Mouse (Mus musculus): ENCODE data around the gene Nprl3. TPM values are rescaled to one million over a fixed set of nuclear protein-coding genes. Genes with fewer than 3 reads are reported as not detected.

The Nprl3 gene
- total RNA-seq, 4 experiments from 2014 or later: 72.8 to 122 (median 105) TPM

DNA sequence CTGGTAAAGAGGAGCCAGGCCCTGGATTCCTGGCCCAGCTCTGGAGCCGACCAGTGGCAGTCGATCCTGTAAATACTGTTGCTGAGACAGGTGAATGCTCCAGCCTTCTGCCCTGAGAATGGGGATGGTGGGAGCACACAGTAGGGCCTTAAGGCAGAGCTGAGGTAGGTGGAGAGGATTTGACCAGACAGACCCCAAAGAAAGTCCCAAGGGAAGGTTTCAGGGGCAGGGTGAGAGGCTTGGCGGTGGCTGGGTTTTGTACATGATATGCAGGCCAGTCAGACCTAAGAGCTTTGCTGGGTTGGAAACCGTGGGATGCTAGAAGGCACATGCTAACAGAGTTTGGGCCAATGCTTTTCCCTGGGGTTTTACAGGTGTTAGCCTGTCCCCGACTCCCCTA, 72.9 kb downstream of the Nprl3 start:
- DNase-seq: no peak

DNA sequence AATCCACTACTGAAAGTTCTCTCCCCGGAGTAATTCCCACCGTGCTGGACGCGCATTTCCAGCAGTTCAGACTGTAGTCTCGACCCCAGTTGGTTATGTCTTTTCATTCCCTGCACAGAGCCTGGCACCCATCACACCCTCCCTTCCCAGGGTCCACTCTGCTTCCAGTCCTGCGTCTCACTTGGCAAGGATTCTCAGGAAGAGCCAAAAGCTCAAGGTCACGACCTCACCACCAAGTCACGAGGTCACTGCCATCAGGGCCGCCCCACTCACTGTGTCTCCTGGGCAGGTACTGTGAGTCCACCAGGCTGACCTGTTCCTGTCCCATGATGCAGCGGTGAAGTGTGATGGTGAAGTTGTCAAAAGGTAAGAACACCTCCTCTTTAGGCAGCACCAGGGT, 73.4 kb downstream of the Nprl3 start:
- DNase-seq: no peak

DNA sequence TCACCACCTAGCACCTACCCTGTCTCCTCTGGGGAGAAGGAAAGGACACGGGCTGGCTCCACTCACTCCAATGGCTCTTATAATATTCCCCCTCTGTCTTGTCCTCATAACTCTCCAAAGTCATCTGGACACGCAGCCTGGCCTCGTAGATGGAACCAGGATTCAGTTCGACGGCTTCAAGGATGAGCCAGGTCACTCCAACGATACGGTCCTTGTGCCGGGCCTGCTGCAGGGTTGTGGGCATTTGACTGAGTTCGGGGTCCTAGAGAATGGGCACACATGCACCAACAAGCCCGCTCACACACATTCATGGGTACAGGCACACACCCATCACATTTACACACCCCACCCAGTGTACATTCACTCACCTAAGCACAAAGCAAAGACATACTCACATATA, 74.4 kb downstream of the Nprl3 start:
- DNase-seq: no peak

DNA sequence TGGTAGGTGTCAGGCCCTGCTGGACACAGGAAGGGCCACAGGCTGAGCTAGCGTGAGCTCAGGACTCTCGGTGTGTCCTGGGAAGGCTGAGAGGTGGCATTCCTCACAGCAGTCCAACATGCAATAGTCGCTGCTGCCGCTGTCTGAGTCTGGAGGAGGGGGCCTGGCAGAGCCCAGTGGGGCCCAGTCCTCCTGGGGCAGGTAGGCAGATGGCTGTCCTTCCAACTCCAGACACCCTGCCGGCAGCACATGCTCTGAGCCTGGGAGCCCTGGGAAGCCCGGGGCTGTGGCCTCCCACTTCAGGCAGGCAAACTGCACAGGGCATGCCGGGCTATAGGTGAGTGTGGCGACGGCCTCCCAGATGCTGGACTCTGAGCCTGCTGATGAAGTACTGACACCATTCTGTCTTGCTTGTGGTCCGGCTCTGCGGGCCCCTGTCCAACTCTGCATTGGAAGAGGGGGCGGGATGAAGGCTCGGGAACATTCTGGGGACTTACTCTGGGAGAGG, 76.8 kb downstream of the Nprl3 start:
- DNase-seq: no peak

DNA sequence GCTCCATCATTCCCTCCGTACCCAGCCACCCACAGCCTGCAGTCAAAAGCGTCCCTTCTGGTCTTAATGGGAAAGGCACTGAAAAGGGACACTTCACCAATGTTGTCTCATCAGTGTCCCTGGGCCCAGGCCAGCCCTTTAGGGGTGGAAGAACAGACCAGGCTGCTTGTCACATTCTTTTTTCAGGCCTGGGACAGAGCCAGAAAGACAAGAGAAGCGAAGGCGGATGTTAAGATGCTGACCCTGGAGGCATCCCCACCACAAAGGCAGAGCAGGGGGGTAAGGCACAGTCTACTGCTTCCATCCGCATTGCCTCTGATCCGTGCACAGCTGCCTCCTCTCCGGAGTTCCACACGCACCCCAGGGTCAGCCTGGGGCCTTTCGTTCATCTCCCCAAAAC, 77.4 kb downstream of the Nprl3 start:
- DNase-seq: no peak

DNA sequence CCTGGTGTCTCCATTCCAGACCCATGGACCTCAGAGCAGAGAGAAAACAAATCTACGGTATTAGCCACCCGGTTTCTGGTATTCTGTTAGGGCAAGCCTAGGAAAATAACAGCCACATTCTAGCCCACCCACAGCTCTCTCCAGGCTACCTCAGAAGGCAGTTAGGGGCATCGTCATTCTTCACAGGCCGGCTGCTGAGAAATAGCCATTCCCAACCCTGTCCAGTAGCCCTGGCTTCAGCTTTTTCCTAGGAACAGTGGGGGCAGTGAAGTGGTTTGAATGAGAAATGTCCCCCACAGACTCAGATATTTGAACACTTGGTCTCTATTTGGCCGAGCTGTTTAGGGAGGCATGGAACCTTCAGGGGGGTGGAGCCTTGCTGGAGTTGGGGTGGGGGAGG, 78.1 kb downstream of the Nprl3 start:
- DNase-seq: no peak

DNA sequence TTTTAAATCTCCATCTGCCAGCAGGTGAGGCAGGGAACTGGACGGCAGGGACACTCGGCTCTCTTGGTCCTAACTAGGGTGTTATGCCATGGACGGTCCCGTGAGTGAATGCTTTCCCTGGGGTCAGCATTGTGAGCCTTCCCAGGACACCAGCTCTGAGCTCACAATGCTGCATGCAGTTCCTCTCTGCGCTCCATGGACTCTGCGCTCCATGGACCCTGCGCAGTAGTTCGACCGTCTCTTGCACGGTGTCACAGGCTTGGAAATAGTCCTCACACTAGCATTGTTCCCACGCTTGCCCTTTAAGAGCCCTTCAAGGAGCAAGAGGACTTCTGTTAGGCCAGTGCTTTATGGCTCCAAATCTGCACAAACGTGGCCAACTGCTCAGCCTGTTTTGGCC, 78.6 kb downstream of the Nprl3 start:
- no peak for DNase-seq

DNA sequence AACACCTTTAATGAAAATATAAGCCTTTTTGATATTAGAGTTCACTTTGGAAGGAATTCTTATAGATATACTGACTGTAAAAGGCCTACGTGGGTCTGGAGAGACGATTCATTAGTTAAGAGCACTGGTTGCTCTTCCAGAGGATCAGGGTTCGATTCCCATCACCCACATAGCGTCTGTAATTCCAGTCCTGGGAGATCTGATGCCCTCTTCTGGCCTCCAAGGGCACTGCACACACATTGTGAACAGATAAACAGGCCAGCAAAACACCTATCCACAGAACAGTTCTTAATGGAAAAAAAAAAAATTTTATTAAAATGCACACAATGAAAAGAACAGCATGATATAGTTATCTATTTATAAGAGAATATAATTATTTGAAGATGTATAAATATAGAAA, 80.3 kb downstream of the Nprl3 start:
- no peak for DNase-seq

DNA sequence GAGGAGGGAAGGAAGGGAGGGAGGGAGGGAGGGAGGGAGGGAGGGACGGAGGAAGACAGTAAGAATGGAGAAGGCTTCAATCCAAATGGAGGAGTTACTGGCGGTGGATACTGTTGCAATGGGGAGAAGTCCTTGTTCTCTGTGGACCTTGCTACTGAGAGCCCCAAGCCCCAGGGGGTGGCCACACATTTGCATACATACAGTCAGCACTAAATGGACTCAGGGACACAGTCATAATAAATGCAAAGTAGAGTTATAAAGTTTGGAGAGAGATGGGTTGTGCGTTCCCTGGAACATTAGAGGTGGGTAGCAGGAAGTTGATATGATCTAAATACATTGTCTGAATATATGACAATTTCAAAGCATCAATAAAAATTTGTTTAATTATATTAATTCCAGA, 81.5 kb downstream of the Nprl3 start:
- DNase-seq: no peak

DNA sequence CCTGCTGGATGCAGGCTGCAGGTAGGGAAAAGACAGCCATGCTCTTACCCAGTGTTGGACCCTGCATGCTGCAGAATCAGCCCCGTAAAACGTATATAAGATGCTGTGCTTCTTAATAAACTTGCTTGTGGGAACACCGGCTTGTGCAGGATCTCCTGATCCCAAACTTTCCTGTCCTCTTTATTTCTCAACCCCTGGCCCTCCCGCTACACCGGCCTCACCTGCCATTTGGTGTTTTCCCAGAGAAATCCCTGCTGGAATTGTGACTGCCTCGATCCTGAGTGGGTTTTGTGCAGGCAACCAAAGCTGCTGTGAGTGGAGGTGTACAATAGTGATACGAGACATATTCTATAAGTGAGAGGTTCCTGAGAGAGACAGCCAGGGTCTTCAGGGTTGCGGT, 83.0 kb downstream of the Nprl3 start:
- no peak for DNase-seq

DNA sequence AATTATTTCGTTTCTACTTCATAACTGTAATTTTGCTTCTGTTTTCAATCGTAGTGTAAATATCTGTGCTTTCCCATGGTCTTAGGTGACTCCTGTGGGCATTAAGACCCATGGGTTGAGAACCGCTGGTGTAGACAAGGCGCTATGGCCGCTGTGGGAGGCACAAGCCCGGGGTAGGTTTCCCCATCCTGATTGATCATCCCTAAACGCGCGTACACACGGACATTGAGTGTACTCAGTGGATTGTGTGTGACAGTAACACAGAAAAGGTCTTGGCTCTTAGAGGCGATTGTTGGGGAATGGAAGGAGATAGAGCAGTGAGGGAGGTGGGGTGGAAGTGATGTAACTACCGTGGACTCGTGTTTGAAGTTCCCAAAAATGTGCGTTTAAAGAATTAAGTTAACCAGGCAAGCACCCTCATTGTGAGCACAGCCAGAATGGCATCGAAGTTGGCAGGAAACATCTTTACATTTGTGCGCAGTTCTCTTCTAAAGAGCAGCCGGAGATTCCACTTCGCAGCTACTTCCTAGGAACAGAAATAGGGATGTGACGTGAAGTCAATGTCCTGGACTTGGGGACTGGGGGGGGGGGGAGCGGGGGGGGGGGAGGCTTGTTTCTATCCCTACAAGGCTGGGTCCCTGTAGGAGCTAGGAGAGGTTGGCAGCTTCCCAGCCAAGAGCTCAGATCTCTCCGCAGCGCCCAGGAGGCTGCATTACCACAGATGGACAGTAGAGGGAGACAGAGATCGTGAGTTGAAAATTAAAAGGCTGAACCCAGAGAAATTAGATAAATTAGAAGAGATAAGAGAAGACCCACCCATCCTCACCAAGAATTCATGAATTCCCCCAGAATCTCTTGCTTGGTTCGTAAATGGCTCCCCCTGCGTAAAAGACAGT, 85.3 kb downstream of the Nprl3 start:
- peak; percentile 53 for DNase-seq

DNA sequence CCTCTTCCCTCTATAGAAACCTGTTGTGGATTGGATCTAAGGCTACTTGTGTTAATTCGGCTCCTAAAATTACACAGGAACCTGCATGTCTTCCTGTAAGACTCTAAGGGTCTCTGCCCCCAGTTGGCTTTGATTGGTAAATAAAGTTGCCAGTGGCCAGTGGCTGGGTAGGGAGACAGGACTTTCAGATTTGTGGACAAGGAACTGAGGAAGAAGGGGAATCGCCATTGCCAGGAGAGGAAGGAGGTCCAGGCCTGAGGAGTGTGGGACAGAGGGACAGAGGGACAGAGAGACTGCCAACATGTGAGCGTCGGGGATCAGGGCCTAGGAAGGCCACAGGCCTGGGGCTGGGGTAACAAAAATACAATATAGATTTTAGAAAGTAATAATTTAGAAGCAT, 86.3 kb downstream of the Nprl3 start:
- DNase-seq: no peak

DNA sequence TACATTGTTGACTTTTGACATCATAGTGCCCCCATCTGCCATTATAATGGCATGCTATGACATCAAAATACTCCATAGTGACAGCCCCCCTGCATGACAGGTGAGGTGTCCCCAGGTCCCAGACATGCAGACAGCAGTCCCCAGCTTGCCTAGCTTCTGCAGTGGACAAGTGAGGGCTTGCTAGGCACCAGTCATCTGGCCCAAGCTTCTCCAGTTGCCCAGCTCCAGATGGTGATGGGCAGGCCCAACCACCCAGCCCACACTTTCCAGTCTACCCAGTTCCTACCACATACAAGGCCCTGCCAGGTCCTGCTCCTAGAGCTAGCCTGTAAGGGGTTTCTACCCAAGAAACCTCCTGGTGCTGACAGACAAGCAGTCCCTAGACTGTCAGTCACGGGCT, 89.0 kb downstream of the Nprl3 start:
- DNase-seq: no peak

Other genes starting within 250 kb of the Nprl3 start
- under 1 TPM in 3 of 4 experiments, not detected in 1; 0.42 to 0.71 (median 0.62) TPM for gene Il9r, start 67.4 kb downstream of the Nprl3 start, total RNA-seq (2022)
- gene Snrnp25, start 62.3 kb downstream of the Nprl3 start, total RNA-seq (2022): 10 to 100 TPM; 12.7 to 21.5 (median 18.0) TPM
- 10 to 100 TPM; 24.5 to 40.0 (median 33.1) TPM for gene Rhbdf1, start 45.4 kb downstream of the Nprl3 start, total RNA-seq (2022)
- gene Mpg, start 41.2 kb downstream of the Nprl3 start, total RNA-seq (2022): 10 to 100 TPM; 18.2 to 41.0 (median 33.3) TPM
- gene Hba-x, start 8.7 kb upstream of the Nprl3 start, total RNA-seq (2022): not detected
- gene Hba-a1, start 15.8 kb upstream of the Nprl3 start, total RNA-seq (2022): 1,000 to 10,000 TPM in 1 of 4 experiments, 100 to 1,000 TPM in 3; 803 to 2,295 (median 899) TPM
- gene Hbq1b, start 19.3 kb upstream of the Nprl3 start, total RNA-seq (2022): not detected
- 1,000 to 10,000 TPM in 1 of 4 experiments, 100 to 1,000 TPM in 3; 528 to 1,532 (median 627) TPM for gene Hba-a2, start 28.8 kb upstream of the Nprl3 start, total RNA-seq (2022)
- gene Hbq1a, start 32.4 kb upstream of the Nprl3 start, total RNA-seq (2022): under 1 TPM in 1 of 4 experiments, not detected in 3; 0.54 TPM
- gene Sh3pxd2b, start 80.1 kb upstream of the Nprl3 start, total RNA-seq (2022): 10 to 100 TPM in 2 of 4 experiments, 1 to 10 TPM in 2; 5.6 to 10.8 (median 8.8) TPM
- gene Ubtd2, start 187.7 kb upstream of the Nprl3 start, total RNA-seq (2022): 10 to 100 TPM; 11.5 to 15.9 (median 13.7) TPM